Mouse (Mus musculus) spleen, adult 2 months (tissue): ENCODE results near the gene Depp1.

Experiments used
- CTCF ChIP-seq: fragments of 200-500 bp; IDR thresholded peaks from 2 replicates; pipeline ENCODE4 v1.5.1; 2011; ENCODE audit warnings: mild to moderate bottlenecking, inconsistent platforms; ENCODE audit not compliant: insufficient read depth, insufficient read length, insufficient replicate concordance; ENCODE audit errors: extremely low read depth
- POLR2A ChIP-seq: fragments of 200-500 bp; IDR thresholded peaks from 2 replicates; pipeline ENCODE4 v1.6.1; 2011; ENCODE audit warnings: low read depth, low read length, inconsistent platforms

DNA sequence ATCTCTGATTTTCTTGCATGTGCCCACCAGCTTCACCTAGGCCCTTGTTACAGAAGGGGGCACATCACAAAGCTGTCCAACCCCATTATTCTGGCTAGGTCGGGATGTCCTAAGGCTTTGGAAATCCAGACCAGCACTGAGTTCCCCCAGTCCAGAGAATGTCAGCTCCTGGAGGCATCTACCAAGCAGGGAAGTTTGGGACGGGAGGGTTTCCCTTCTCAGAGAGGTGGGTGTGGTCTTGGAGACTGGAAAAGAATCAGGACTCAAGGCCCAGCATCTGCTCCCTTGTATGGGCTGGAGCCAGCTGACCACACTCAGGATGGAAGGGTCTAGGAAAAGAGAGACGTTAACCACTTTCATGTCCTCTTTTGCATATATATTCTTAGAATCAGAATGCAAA lies 2.8 kb downstream of the Depp1 start:
- TF ChIP-seq CTCF (no peak), POLR2A (no peak)
